In genomic region chr13:101697966-101698365, GRCm38 (mm10) we compare ENCODE assay signal across 17 mouse cellular contexts.
DNase-seq lines count a peak whose midpoint lies in the region; ATAC-seq lines count a peak whose summit lies in the region.
"Had no signal": no experiment of that assay in that cellular context is flagged by ENCODE, and none has a peak within 500 bp of the region (broad histone marks: within the 10 kb centered on the region; RNA-seq: fewer than 3 reads in every experiment).

No protein-coding gene starts in this region.

- no peak overlapping the region for H3K9ac ChIP-seq in midbrain, embryonic 11.5 days (ENCODE audit: low read length)
- H3K9ac ChIP-seq in midbrain, embryonic 15.5 days = no peak overlapping the region
- H3K9ac ChIP-seq in stomach, embryonic 16.5 days (ENCODE audit: low read length) = no peak overlapping the region; the same call in 1 of the 2 replicates
- H3K9ac ChIP-seq: hindbrain, embryonic 12.5 days; liver, embryonic 13.5 days had no signal

- H3K27me3 ChIP-seq in heart, embryonic 10.5 days (ENCODE audit: insufficient read depth, poor library complexity, severe bottlenecking) = no peaks in the 10 kb centered on the region
- H3K27me3 ChIP-seq in midbrain, embryonic 11.5 days (ENCODE audit: control insufficient read depth, insufficient read depth, low read length) = no peaks in the 10 kb centered on the region
- H3K27me3 ChIP-seq in midbrain, embryonic 15.5 days (replicated peaks) = no peaks in the 10 kb centered on the region
- no peaks in the 10 kb centered on the region for H3K27me3 ChIP-seq in stomach, embryonic 16.5 days (ENCODE audit: control insufficient read depth, insufficient read depth, low read length)
- H3K27me3 ChIP-seq: CH12.LX; hindbrain, embryonic 12.5 days; liver, embryonic 13.5 days had no signal

- no peak overlapping the region for H3K4me3 ChIP-seq in heart, embryonic 10.5 days
- no peak overlapping the region for H3K4me3 ChIP-seq in midbrain, embryonic 11.5 days (ENCODE audit: low read depth, low read length)
- H3K4me3 ChIP-seq in midbrain, embryonic 15.5 days = no peak overlapping the region
- no peak overlapping the region for H3K4me3 ChIP-seq in stomach, embryonic 16.5 days (replicated peaks; ENCODE audit: low read length)
- H3K4me3 ChIP-seq: hindbrain, embryonic 12.5 days; limb, embryonic 10.5 days; liver, embryonic 13.5 days had no signal

- no peak for ATAC-seq in midbrain, embryonic 11.5 days (ENCODE audit: low FRiP score)
- ATAC-seq in midbrain, embryonic 15.5 days (replicated peaks) = no peak
- no peak for ATAC-seq in stomach, embryonic 16.5 days (ENCODE audit: insufficient read depth, low FRiP score)

- H3K9me3 ChIP-seq in heart, embryonic 10.5 days = no peaks in the 10 kb centered on the region
- no peaks in the 10 kb centered on the region for H3K9me3 ChIP-seq in midbrain, embryonic 11.5 days (ENCODE audit: control insufficient read depth, low read length)
- no peaks in the 10 kb centered on the region for H3K9me3 ChIP-seq in midbrain, embryonic 15.5 days
- no peaks in the 10 kb centered on the region for H3K9me3 ChIP-seq in stomach, embryonic 16.5 days (replicated peaks; ENCODE audit: control insufficient read depth, low read length)
- H3K9me3 ChIP-seq: hindbrain, embryonic 12.5 days; limb, embryonic 10.5 days; liver, embryonic 13.5 days had no signal

- peaks cover 20% of the 10 kb centered on the region for H3K4me1 ChIP-seq in heart, embryonic 10.5 days
- H3K4me1 ChIP-seq in midbrain, embryonic 11.5 days (ENCODE audit: control insufficient read depth, insufficient read depth, low read length) = peaks cover 20% of the 10 kb centered on the region
- peaks cover 35% of the 10 kb centered on the region for H3K4me1 ChIP-seq in midbrain, embryonic 15.5 days
- peaks cover 45% of the 10 kb centered on the region for H3K4me1 ChIP-seq in stomach, embryonic 16.5 days (ENCODE audit: control insufficient read depth, insufficient read depth, low read length)

- DNase-seq in heart, adult 18-20 months = peak; percentile 56 to 66
- DNase-seq in heart, embryonic 10.5 days (ENCODE audit: low spot score) = no peak
- DNase-seq in kidney, postnatal 36 days = peak; percentile 62
- DNase-seq in kidney, adult 11 months = no peak
- DNase-seq in midbrain, embryonic 11.5 days (ENCODE audit: low spot score, missing footprints) = peak; percentile 33
- DNase-seq: adrenal gland, postnatal 36 days; cerebellum, adult 18-20 months; cerebellum, postnatal 25 days; embryo, embryonic 11 days; layer of hippocampus, adult 9-11 months; liver, embryonic 13.5 days; thymus, postnatal 25 days had no signal

- WGBS in heart, embryonic 10.5 days = 72% methylated on average over 5 of the region's 5 CpGs
- 92% methylated on average over 5 of the region's 5 CpGs for WGBS in midbrain, embryonic 11.5 days
- 77% methylated on average over 5 of the region's 5 CpGs for WGBS in midbrain, embryonic 15.5 days
- 60% methylated on average over 5 of the region's 5 CpGs for WGBS in stomach, embryonic 16.5 days

- H3K4me2 ChIP-seq in midbrain, embryonic 11.5 days = no peak overlapping the region
- no peak overlapping the region for H3K4me2 ChIP-seq in midbrain, embryonic 15.5 days
- no peak overlapping the region for H3K4me2 ChIP-seq in stomach, embryonic 16.5 days (ENCODE audit: low read depth, low read length)
- H3K4me2 ChIP-seq: hindbrain, embryonic 12.5 days; liver, embryonic 13.5 days had no signal

- H3K27ac ChIP-seq in heart, embryonic 10.5 days = no peak overlapping the region
- no peak overlapping the region for H3K27ac ChIP-seq in midbrain, embryonic 11.5 days (ENCODE audit: low read depth, low read length)
- H3K27ac ChIP-seq in midbrain, embryonic 15.5 days = no peak overlapping the region
- peak overlapping the region; percentile 7; the same call in 1 of the 2 replicates for H3K27ac ChIP-seq in stomach, embryonic 16.5 days (ENCODE audit: low read length)
- H3K27ac ChIP-seq: hindbrain, embryonic 12.5 days; limb, embryonic 10.5 days; liver, embryonic 13.5 days had no signal

- peaks cover 31% of the 10 kb centered on the region for H3K36me3 ChIP-seq in heart, embryonic 10.5 days
- H3K36me3 ChIP-seq in midbrain, embryonic 11.5 days (ENCODE audit: control insufficient read depth, insufficient read depth, low read length) = no peaks in the 10 kb centered on the region; the same call in 1 of the 2 replicates
- H3K36me3 ChIP-seq in midbrain, embryonic 15.5 days (replicated peaks) = no peaks in the 10 kb centered on the region; the same call in 1 of the 2 replicates
- peaks cover 10% of the 10 kb centered on the region for H3K36me3 ChIP-seq in stomach, embryonic 16.5 days (ENCODE audit: control insufficient read depth, insufficient read depth, low read length)

Comparison
In these comparisons a context has a peak if more than half of its experiments do, and no peak if none do; other contexts are left out.
1. DNase-seq: peak in heart, adult 18-20 months (2 of 2), kidney, postnatal 36 days (2 of 2) and midbrain, embryonic 11.5 days (single experiment); none in heart, embryonic 10.5 days (single experiment) and kidney, adult 11 months (single experiment).